Mouse (Mus musculus) liver, embryonic 15.5 days (tissue): ENCODE data around the gene Hdac10. TPM values are rescaled to one million over a fixed set of nuclear protein-coding genes. Genes with fewer than 3 reads are reported as not detected.

Experiments used
- ATAC-seq: fragments of 200-750 bp; cut with Nextera tagmentation; 2 replicates; pipeline ENCODE4 v1.8.0; 2017; ENCODE audit warnings: moderate number of reproducible peaks, mild to moderate bottlenecking, moderate library complexity; ENCODE audit not compliant: insufficient read depth
- H3K27ac ChIP-seq: fragments of 300-500 bp; sonication (generic); replicated peaks from 2 replicates; pipeline ENCODE4 v1.5.1; 2015; ENCODE audit warnings: mild to moderate bottlenecking, inconsistent platforms
- H3K27me3 ChIP-seq: fragments of 300-500 bp; sonication (generic); 2 replicates; pipeline ENCODE4 v1.6.1; 2015; ENCODE audit warnings: mild to moderate bottlenecking, inconsistent platforms
- H3K36me3 ChIP-seq: fragments of 300-500 bp; sonication (generic); replicated peaks from 2 replicates; pipeline ENCODE4 v1.6.1; 2015; ENCODE audit warnings: moderate library complexity, mild to moderate bottlenecking, inconsistent platforms
- H3K4me1 ChIP-seq: fragments of 300-500 bp; sonication (generic); replicated peaks from 2 replicates; pipeline ENCODE4 v1.6.1; 2015; ENCODE audit warnings: inconsistent platforms
- H3K4me2 ChIP-seq: fragments of 300-500 bp; sonication (generic); 2 replicates; pipeline ENCODE4 v1.6.1; 2015; ENCODE audit warnings: moderate library complexity, mild to moderate bottlenecking, inconsistent platforms
- H3K4me3 ChIP-seq: fragments of 300-500 bp; sonication (generic); replicated peaks from 2 replicates; pipeline ENCODE4 v1.5.1; 2015; ENCODE audit warnings: mild to moderate bottlenecking, inconsistent platforms
- H3K9ac ChIP-seq: fragments of 300-500 bp; sonication (generic); 2 replicates; pipeline ENCODE4 v1.6.1; 2015; ENCODE audit warnings: moderate library complexity, mild to moderate bottlenecking, inconsistent platforms
- H3K9me3 ChIP-seq: fragments of 300-500 bp; sonication (generic); replicated peaks from 2 replicates; pipeline ENCODE4 v1.6.1; 2016; ENCODE audit warnings: inconsistent platforms
- WGBS: fragments of 180-500 bp; shearing (Covaris S2); methylation state at CpG from one replicate; pipeline ENCODE4 v1.1.7; 2015; ENCODE audit warnings: mixed read lengths; ENCODE audit not compliant: insufficient replicate concordance; 5-methylcytosine and 5-hydroxymethylcytosine counted together
- polyA plus RNA-seq: library from polyadenylated mRNA; unstranded; fragments of >200 nt; fragmentation: Nextera tagmentation; extraction: Ambion mirVana; gene quantifications from 2 replicates; pipeline ENCODE4 v1.2.1, GENCODE M21; 2015

Hdac10 gene
- polyA plus RNA-seq, 1 experiment from 2014 or later, result 8.6 TPM

- peaks cover 5% of the 10 kb centered on the region; the same call in 1 of the 2 replicates for H3K4me1 ChIP-seq
- H3K27ac ChIP-seq, result no peak overlapping the region
- peaks cover 90% of the 10 kb centered on the region for H3K27me3 ChIP-seq
- no peak overlapping the region for H3K4me3 ChIP-seq
- H3K36me3 ChIP-seq, result no peaks in the 10 kb centered on the region
- H3K4me2 ChIP-seq, result no peak overlapping the region
- 75% methylated on average over 6 of the region's 6 CpGs for WGBS
- no peaks in the 10 kb centered on the region for H3K9me3 ChIP-seq
- no peak overlapping the region for H3K9ac ChIP-seq
- ATAC-seq, result no peak
These were observed 10.0 kb upstream of the Hdac10 start for GRCm38 (mm10) chr15:89138531-89138930.

- ATAC-seq, result no peak
- H3K4me3 ChIP-seq, result no peak overlapping the region
- peaks cover 5% of the 10 kb centered on the region; the same call in 1 of the 2 replicates for H3K4me1 ChIP-seq
- no peak overlapping the region for H3K4me2 ChIP-seq
- H3K27me3 ChIP-seq, result peaks cover 89% of the 10 kb centered on the region
- H3K9me3 ChIP-seq, result no peaks in the 10 kb centered on the region
- no peak overlapping the region for H3K9ac ChIP-seq
- 62% methylated on average over 7 of the region's 7 CpGs for WGBS
- H3K27ac ChIP-seq, result no peak overlapping the region
- no peaks in the 10 kb centered on the region for H3K36me3 ChIP-seq
These were observed 9.5 kb upstream of the Hdac10 start for GRCm38 (mm10) chr15:89138046-89138405.

- Histone ChIP-seq H3K4me1 (peaks cover 5% of the 10 kb centered on the region; the same call in 1 of the 2 replicates), H3K27me3 (peaks cover 89% of the 10 kb centered on the region), H3K36me3 (no peaks in the 10 kb centered on the region), H3K4me3 (no peak overlapping the region), H3K4me2 (no peak overlapping the region), H3K27ac (no peak overlapping the region), H3K9me3 (no peaks in the 10 kb centered on the region), H3K9ac (no peak overlapping the region)
- WGBS, result 59% methylated on average over 11 of the region's 11 CpGs
- no peak for ATAC-seq
These were observed 9.0 kb upstream of the Hdac10 start for GRCm38 (mm10) chr15:89137378-89138045.

DNA sequence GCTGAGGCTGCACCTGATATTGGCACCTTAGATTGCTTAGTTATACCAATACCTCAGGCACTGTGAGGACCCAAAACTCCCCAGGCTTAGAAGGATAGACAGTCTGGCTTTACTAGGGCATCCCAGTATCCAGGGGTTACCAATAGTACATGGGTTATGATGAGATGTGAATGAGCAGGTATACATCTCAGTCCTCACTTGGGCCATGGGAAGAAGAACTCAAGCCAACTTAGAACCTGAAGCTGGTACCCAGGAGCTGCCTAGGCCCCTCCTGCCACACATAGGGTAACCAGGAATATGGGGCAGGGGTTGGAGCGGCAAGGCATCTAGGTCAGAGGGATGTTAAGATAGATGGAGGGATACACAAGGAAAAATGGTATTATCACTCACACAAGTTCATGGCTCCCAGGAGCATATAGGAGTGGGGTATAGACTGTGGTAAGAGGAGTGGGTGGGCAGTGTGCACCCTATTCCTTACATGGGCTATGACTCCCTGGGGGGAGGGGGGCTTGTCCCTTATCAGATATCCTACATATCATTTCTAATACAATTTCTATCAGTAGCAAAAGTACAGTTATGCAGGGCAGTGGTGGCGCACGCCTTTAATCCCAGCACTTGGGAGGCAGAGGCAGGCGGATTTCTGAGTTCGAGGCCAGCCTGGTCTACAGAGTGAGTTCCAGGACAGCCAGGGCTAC, 8.1 kb upstream of the Hdac10 start:
- ATAC-seq, result no peak
- H3K27me3 ChIP-seq, result peaks cover 84% of the 10 kb centered on the region

GRCm38 (mm10) chr15:89131316-89131715, 2.8 kb upstream of the Hdac10 start:
- no peak overlapping the region for H3K27ac ChIP-seq
- H3K4me1 ChIP-seq, result peaks cover 17% of the 10 kb centered on the region
- H3K4me3 ChIP-seq, result no peak overlapping the region
- H3K27me3 ChIP-seq, result peaks cover 51% of the 10 kb centered on the region
- no peaks in the 10 kb centered on the region for H3K36me3 ChIP-seq
- H3K4me2 ChIP-seq, result no peak overlapping the region
- no peak overlapping the region for H3K9ac ChIP-seq
- 22% methylated on average over 3 of the region's 3 CpGs for WGBS
- ATAC-seq, result no peak
- H3K9me3 ChIP-seq, result no peaks in the 10 kb centered on the region

More for the DNA sequence above, 8.1 kb upstream of the Hdac10 start:
- Histone ChIP-seq H3K27ac (no peak overlapping the region), H3K9me3 (no peaks in the 10 kb centered on the region), H3K4me3 (no peak overlapping the region), H3K9ac (no peak overlapping the region), H3K4me1 (peaks cover 5% of the 10 kb centered on the region; the same call in 1 of the 2 replicates), H3K36me3 (no peaks in the 10 kb centered on the region), H3K4me2 (no peak overlapping the region)
- whole genome bisulfite sequencing, result 67% methylated on average over 5 of the region's 5 CpGs

- no peaks in the 10 kb centered on the region for H3K9me3 ChIP-seq
- no peak overlapping the region for H3K9ac ChIP-seq
- no peak overlapping the region for H3K4me3 ChIP-seq
- H3K4me2 ChIP-seq, result no peak overlapping the region
- H3K27ac ChIP-seq, result no peak overlapping the region
- peaks cover 17% of the 10 kb centered on the region for H3K4me1 ChIP-seq
- no peak for ATAC-seq
- peaks cover 40% of the 10 kb centered on the region for H3K27me3 ChIP-seq
- H3K36me3 ChIP-seq, result peaks cover 5% of the 10 kb centered on the region; the same call in 1 of the 2 replicates
These were observed 1.7 kb upstream of the Hdac10 start for GRCm38 (mm10) chr15:89130245-89130644.

DNA sequence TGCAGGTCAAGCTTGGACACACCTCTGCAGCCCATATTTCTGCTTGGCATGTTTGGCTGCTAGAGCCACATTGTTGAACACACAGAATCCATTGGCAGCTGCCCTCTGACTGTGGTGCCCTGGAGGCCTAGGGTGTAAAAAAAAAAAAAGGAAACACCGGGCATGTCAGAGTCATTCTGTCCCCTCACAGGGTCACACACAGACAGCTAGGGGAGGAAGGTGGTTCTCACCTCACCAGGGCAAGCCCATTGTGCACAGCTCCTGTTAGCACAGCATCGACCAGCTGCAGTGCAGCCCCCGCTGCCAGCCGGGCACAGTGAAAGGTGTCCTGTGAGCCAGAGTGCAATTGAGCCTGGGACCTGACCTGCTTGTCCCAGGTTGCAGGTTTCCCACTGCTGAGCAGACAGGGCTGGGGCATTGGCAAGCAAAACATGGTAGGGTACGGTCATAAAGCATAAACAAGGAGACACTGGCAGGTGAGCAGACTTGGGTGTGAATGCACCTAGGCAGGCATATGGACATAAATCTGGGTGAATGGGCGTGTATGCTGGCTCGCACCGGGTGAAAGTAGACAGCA, 1.0 kb downstream of the Hdac10 start:
- peaks cover 5% of the 10 kb centered on the region; the same call in 1 of the 2 replicates for H3K36me3 ChIP-seq
- peak overlapping the region; percentile 69 for H3K9ac ChIP-seq
- H3K27ac ChIP-seq, result no peak overlapping the region
- WGBS, result 76% methylated on average over 8 of the region's 8 CpGs
- peak overlapping the region; percentile 74 for H3K4me3 ChIP-seq
- H3K4me2 ChIP-seq, result peak overlapping the region; percentile 87
- no peak for ATAC-seq
- peaks cover 21% of the 10 kb centered on the region for H3K27me3 ChIP-seq
- H3K4me1 ChIP-seq, result peaks cover 27% of the 10 kb centered on the region
- H3K9me3 ChIP-seq, result no peaks in the 10 kb centered on the region

- no peaks in the 10 kb centered on the region for H3K9me3 ChIP-seq
- peaks cover 5% of the 10 kb centered on the region; the same call in 1 of the 2 replicates for H3K36me3 ChIP-seq
- peaks cover 36% of the 10 kb centered on the region for H3K4me1 ChIP-seq
- H3K9ac ChIP-seq, result no peak overlapping the region
- H3K27me3 ChIP-seq, result peaks cover 17% of the 10 kb centered on the region
- 74% methylated on average over 8 of the region's 8 CpGs for WGBS
- no peak for ATAC-seq
- no peak overlapping the region for H3K4me3 ChIP-seq
- no peak overlapping the region for H3K4me2 ChIP-seq
- H3K27ac ChIP-seq, result no peak overlapping the region
These were observed 1.9 kb downstream of the Hdac10 start for GRCm38 (mm10) chr15:89126622-89127021.

DNA sequence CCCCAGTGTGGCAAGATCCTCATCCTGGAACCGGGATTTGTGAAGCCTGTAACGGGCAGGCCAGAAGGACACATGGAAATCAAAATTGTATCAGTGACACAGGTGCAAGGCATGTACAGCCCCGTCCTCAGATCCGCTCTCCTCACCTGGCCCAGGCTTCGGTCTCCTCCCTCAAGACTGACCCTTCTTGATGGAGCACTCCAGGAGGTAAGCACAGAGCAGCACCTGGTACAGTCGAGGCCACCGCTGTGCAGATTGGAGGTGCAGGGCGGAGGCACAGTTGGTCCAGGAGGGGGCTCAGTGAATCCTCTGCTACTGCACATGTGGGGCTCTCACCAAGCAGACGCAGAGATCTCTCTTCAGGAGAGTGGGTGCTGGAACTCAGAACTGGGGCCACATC, 3.1 kb downstream of the Hdac10 start:
- Histone ChIP-seq H3K27me3 (peaks cover 10% of the 10 kb centered on the region; the same call in 1 of the 2 replicates), H3K36me3 (peaks cover 7% of the 10 kb centered on the region), H3K9ac (no peak overlapping the region), H3K27ac (no peak overlapping the region), H3K4me2 (no peak overlapping the region), H3K4me1 (peaks cover 48% of the 10 kb centered on the region), H3K4me3 (no peak overlapping the region), H3K9me3 (no peaks in the 10 kb centered on the region)
- 77% methylated on average over 9 of the region's 9 CpGs for WGBS
- ATAC-seq, result no peak

- no peak for ATAC-seq
These were observed 4.2 kb downstream of the Hdac10 start for GRCm38 (mm10) chr15:89124312-89124711.

DNA sequence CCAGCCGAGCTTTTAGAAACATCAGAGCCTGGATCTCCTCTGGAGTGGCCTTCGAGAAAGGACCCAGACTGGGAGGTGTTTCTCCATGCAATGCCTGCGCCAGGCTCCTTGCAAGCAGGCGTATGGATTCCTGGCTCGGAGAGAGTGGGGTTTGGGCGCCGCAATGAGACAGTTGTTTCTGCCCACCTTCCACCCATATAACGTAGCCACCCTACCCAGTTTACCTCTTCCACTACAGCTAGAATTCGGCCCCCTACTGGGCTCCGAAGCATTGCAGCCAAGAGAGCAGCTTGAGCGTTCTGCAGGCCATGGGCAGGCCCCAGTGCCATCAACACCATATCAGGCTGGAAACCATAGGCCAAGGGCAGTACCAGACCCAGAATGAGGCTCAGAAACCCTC, 4.9 kb downstream of the Hdac10 start:
- Histone ChIP-seq H3K36me3 (peaks cover 23% of the 10 kb centered on the region), H3K4me1 (peaks cover 51% of the 10 kb centered on the region), H3K9ac (peak overlapping the region; percentile 86), H3K9me3 (no peaks in the 10 kb centered on the region), H3K27ac (peak overlapping the region; percentile 79), H3K4me2 (peak overlapping the region; percentile 84), H3K27me3 (no peaks in the 10 kb centered on the region), H3K4me3 (peak overlapping the region; percentile 93)
- no peak for ATAC-seq
- 40% methylated on average over 11 of the region's 11 CpGs for WGBS

More at GRCm38 (mm10) chr15:89124312-89124711, 4.2 kb downstream of the Hdac10 start:
- WGBS, result 74% methylated on average over 3 of the region's 3 CpGs
- Histone ChIP-seq H3K9ac (no peak overlapping the region), H3K4me3 (no peak overlapping the region), H3K27ac (no peak overlapping the region), H3K27me3 (no peaks in the 10 kb centered on the region), H3K4me1 (peaks cover 57% of the 10 kb centered on the region), H3K4me2 (peak overlapping the region; percentile 84; the same call in 1 of the 2 replicates), H3K9me3 (no peaks in the 10 kb centered on the region), H3K36me3 (peaks cover 18% of the 10 kb centered on the region)
